Mouse (Mus musculus): Measurements from ENCODE around the gene Mast4.

- TF ChIP-seq CTCF (IDR thresholded peaks at IDR 0.05; ENCODE audit: low read depth) (no peak), EP300 (IDR thresholded peaks at IDR 0.05; ENCODE audit: low read depth) (no peak)
Measured at GRCm38 (mm10) chr13:103229069-103229468, 105.2 kb downstream of the Mast4 start.
